Mouse (Mus musculus): ENCODE measurements around the gene Col27a1.
A peak's percentile ranks its signal among the peaks of the same experiment; 100 is the strongest.

Gene Col27a1

GRCm38 (mm10) chr4:63225373-63225772, 11.6 kb downstream of the Col27a1 start:
- DNase-seq (ENCODE audit: low spot score), result no peak

GRCm38 (mm10) chr4:63226164-63226882, 12.5 kb downstream of the Col27a1 start:
- peak; percentile 24 for DNase-seq (ENCODE audit: low spot score)

GRCm38 (mm10) chr4:63226883-63227235, 13.1 kb downstream of the Col27a1 start:
- no peak for DNase-seq (ENCODE audit: low spot score)

GRCm38 (mm10) chr4:63228943-63229342, 15.1 kb downstream of the Col27a1 start:
- DNase-seq (ENCODE audit: low spot score), result no peak

- peak; percentile 36 for DNase-seq (ENCODE audit: low spot score)
Measured at GRCm38 (mm10) chr4:63229991-63230581, 16.3 kb downstream of the Col27a1 start.

GRCm38 (mm10) chr4:63231121-63231520, 17.3 kb downstream of the Col27a1 start:
- DNase-seq (ENCODE audit: low spot score), result peak; percentile 43

- no peak for DNase-seq (ENCODE audit: low spot score)
Measured at GRCm38 (mm10) chr4:63232542-63233020, 18.8 kb downstream of the Col27a1 start.

GRCm38 (mm10) chr4:63233557-63234452, 20.0 kb downstream of the Col27a1 start:
- DNase-seq (ENCODE audit: low spot score), result no peak

- no peak for DNase-seq (ENCODE audit: low spot score)
Measured at GRCm38 (mm10) chr4:63234852-63235251, 21.0 kb downstream of the Col27a1 start.

GRCm38 (mm10) chr4:63236235-63236634, 22.4 kb downstream of the Col27a1 start:
- DNase-seq (ENCODE audit: low spot score), result no peak

GRCm38 (mm10) chr4:63237225-63237624, 23.4 kb downstream of the Col27a1 start:
- DNase-seq (ENCODE audit: low spot score), result no peak

GRCm38 (mm10) chr4:63238141-63238540, 24.3 kb downstream of the Col27a1 start:
- no peak for DNase-seq (ENCODE audit: low spot score)

GRCm38 (mm10) chr4:63238722-63239121, 24.9 kb downstream of the Col27a1 start:
- no peak for DNase-seq (ENCODE audit: low spot score)

GRCm38 (mm10) chr4:63241031-63241430, 27.2 kb downstream of the Col27a1 start:
- DNase-seq (ENCODE audit: low spot score), result no peak

GRCm38 (mm10) chr4:63247991-63248390, 34.2 kb downstream of the Col27a1 start:
- DNase-seq (ENCODE audit: low spot score), result no peak

- peak; percentile 30 for DNase-seq (ENCODE audit: low spot score)
Measured at GRCm38 (mm10) chr4:63248951-63249350, 35.1 kb downstream of the Col27a1 start.

GRCm38 (mm10) chr4:63251760-63252159, 38.0 kb downstream of the Col27a1 start:
- DNase-seq (ENCODE audit: low spot score), result no peak

GRCm38 (mm10) chr4:63253716-63254115, 39.9 kb downstream of the Col27a1 start:
- DNase-seq (ENCODE audit: low spot score), result no peak

- no peak for DNase-seq (ENCODE audit: low spot score)
Measured at GRCm38 (mm10) chr4:63254151-63254550, 40.3 kb downstream of the Col27a1 start.

GRCm38 (mm10) chr4:63256371-63256770, 42.6 kb downstream of the Col27a1 start:
- peak; percentile 74 for DNase-seq (ENCODE audit: low spot score)

GRCm38 (mm10) chr4:63257346-63257745, 43.5 kb downstream of the Col27a1 start:
- peak; percentile 32 for DNase-seq (ENCODE audit: low spot score)

- no peak for DNase-seq (ENCODE audit: low spot score)
Measured at GRCm38 (mm10) chr4:63258096-63258495, 44.3 kb downstream of the Col27a1 start.

- DNase-seq (ENCODE audit: low spot score), result peak; percentile 41
Measured at GRCm38 (mm10) chr4:63259066-63259465, 45.3 kb downstream of the Col27a1 start.

All from adipocyte (in vitro differentiated cells).